Mouse (Mus musculus): ENCODE results near the gene Tceal7. TPM values are rescaled to one million over a fixed set of nuclear protein-coding genes. Genes with fewer than 3 reads are reported as not detected.
"Not testable (repeated sequence)": the region's sequence is repeated elsewhere in the genome, so short reads cannot be mapped to it uniquely, and the experiment has no call there.

Tceal7 gene
- total and polyA plus RNA-seq, 3 experiments, result not detected

GRCm38 (mm10) chrX:136267720-136268119, 53.1 kb downstream of the Tceal7 start:
- peaks cover 13% of the 10 kb centered on the region for H3K36me3 ChIP-seq (replicated peaks)
- H3K4me3 ChIP-seq (ENCODE audit: low read depth, low read length), result no peak overlapping the region
- peaks cover 8% of the 10 kb centered on the region for H3K4me1 ChIP-seq (ENCODE audit: insufficient read depth, low read depth, low read length)
- ATAC-seq (ENCODE audit: extremely low read depth, insufficient number of reproducible peaks, low FRiP score, poor library complexity, severe bottlenecking) (no peak), DNase-seq (ENCODE audit: low spot score) (no peak)
- H3K9me3 ChIP-seq (replicated peaks), result no peaks in the 10 kb centered on the region
- H3K27me3 ChIP-seq (ENCODE audit: insufficient read depth, low read length), result no peaks in the 10 kb centered on the region
- no peak for TF ChIP-seq TAL1 (conservative IDR thresholded peaks at IDR 0.05; ENCODE audit: low read depth, low read length)
- TF ChIP-seq POLR2AphosphoS5 (IDR thresholded peaks at IDR 0.05; ENCODE audit: insufficient replicate concordance, low read depth, low read length), result no peak
- TF ChIP-seq GATA1 (IDR thresholded peaks at IDR 0.05; ENCODE audit: borderline replicate concordance, low read length), result no peak
- no peak for TF ChIP-seq CTCF (IDR thresholded peaks at IDR 0.05; ENCODE audit: low read depth, low read length)
- no peak for TF ChIP-seq GATA2 (IDR thresholded peaks at IDR 0.05; ENCODE audit: borderline replicate concordance, low read depth, low read length)

GRCm38 (mm10) chrX:136268173-136268572, 53.6 kb downstream of the Tceal7 start:
- peaks cover 8% of the 10 kb centered on the region for H3K4me1 ChIP-seq (ENCODE audit: insufficient read depth, low read depth, low read length)
- TF ChIP-seq TAL1 (conservative IDR thresholded peaks at IDR 0.05; ENCODE audit: low read depth, low read length) (no peak), GATA1 (IDR thresholded peaks at IDR 0.05; ENCODE audit: borderline replicate concordance, low read length) (no peak), GATA2 (IDR thresholded peaks at IDR 0.05; ENCODE audit: borderline replicate concordance, low read depth, low read length) (no peak), POLR2AphosphoS5 (IDR thresholded peaks at IDR 0.05; ENCODE audit: insufficient replicate concordance, low read depth, low read length) (no peak), CTCF (IDR thresholded peaks at IDR 0.05; ENCODE audit: low read depth, low read length) (no peak)
- no peaks in the 10 kb centered on the region for H3K9me3 ChIP-seq (replicated peaks)
- no peak overlapping the region for H3K4me3 ChIP-seq (ENCODE audit: low read depth, low read length)
- H3K36me3 ChIP-seq (replicated peaks), result peaks cover 13% of the 10 kb centered on the region
- DNase-seq (ENCODE audit: low spot score) (no peak), ATAC-seq (ENCODE audit: extremely low read depth, insufficient number of reproducible peaks, low FRiP score, poor library complexity, severe bottlenecking) (no peak)
- H3K27me3 ChIP-seq (ENCODE audit: insufficient read depth, low read length), result no peaks in the 10 kb centered on the region

GRCm38 (mm10) chrX:136269743-136270392, 55.3 kb downstream of the Tceal7 start, which contains the start of gene Bex3:
Gene Bex3 (plus strand): TSS chrX:136270253.
- H3K4me1 ChIP-seq (ENCODE audit: insufficient read depth, low read depth, low read length); H3K27me3 ChIP-seq (ENCODE audit: insufficient read depth, low read length); DNase-seq (ENCODE audit: low spot score); H3K9me3 ChIP-seq (replicated peaks): not testable (repeated sequence)
- peaks cover 13% of the 10 kb centered on the region for H3K36me3 ChIP-seq (replicated peaks)
- ATAC-seq (ENCODE audit: extremely low read depth, insufficient number of reproducible peaks, low FRiP score, poor library complexity, severe bottlenecking), result peak; percentile 88
- H3K4me3 ChIP-seq (ENCODE audit: low read depth, low read length), result peak within 1 kb of the TSS; percentile 68

- not testable (repeated sequence) for H3K27me3 ChIP-seq (ENCODE audit: insufficient read depth, low read length); H3K4me1 ChIP-seq (ENCODE audit: insufficient read depth, low read depth, low read length); H3K9me3 ChIP-seq (replicated peaks)
- ATAC-seq (ENCODE audit: extremely low read depth, insufficient number of reproducible peaks, low FRiP score, poor library complexity, severe bottlenecking) (0 out of 2 replicates have a peak, but pooled peaks have one; percentile 30), DNase-seq (ENCODE audit: low spot score) (peak; percentile 5)
- Histone ChIP-seq H3K4me3 (ENCODE audit: low read depth, low read length) (peak overlapping the region; percentile 68), H3K36me3 (replicated peaks) (peaks cover 13% of the 10 kb centered on the region)
Measured at GRCm38 (mm10) chrX:136270393-136271111, 56.0 kb downstream of the Tceal7 start.

GRCm38 (mm10) chrX:136274542-136274941, 60.0 kb downstream of the Tceal7 start:
- no peak for DNase-seq (ENCODE audit: low spot score)
- no peak for ATAC-seq (ENCODE audit: extremely low read depth, insufficient number of reproducible peaks, low FRiP score, poor library complexity, severe bottlenecking)
- Histone ChIP-seq H3K4me1 (ENCODE audit: insufficient read depth, low read depth, low read length) (peaks cover 8% of the 10 kb centered on the region), H3K9me3 (replicated peaks) (no peaks in the 10 kb centered on the region), H3K36me3 (replicated peaks) (peaks cover 13% of the 10 kb centered on the region), H3K27me3 (ENCODE audit: insufficient read depth, low read length) (no peaks in the 10 kb centered on the region), H3K4me3 (ENCODE audit: low read depth, low read length) (no peak overlapping the region)
- TF ChIP-seq TAL1 (conservative IDR thresholded peaks at IDR 0.05; ENCODE audit: low read depth, low read length), result no peak
- no peak for TF ChIP-seq GATA1 (IDR thresholded peaks at IDR 0.05; ENCODE audit: borderline replicate concordance, low read length)
- no peak for TF ChIP-seq GATA2 (IDR thresholded peaks at IDR 0.05; ENCODE audit: borderline replicate concordance, low read depth, low read length)
- TF ChIP-seq POLR2AphosphoS5 (IDR thresholded peaks at IDR 0.05; ENCODE audit: insufficient replicate concordance, low read depth, low read length), result no peak
- no peak for TF ChIP-seq CTCF (IDR thresholded peaks at IDR 0.05; ENCODE audit: low read depth, low read length)

GRCm38 (mm10) chrX:136275386-136275785, 60.8 kb downstream of the Tceal7 start:
- ATAC-seq (ENCODE audit: extremely low read depth, insufficient number of reproducible peaks, low FRiP score, poor library complexity, severe bottlenecking), result no peak
- no peak for DNase-seq (ENCODE audit: low spot score)
- Histone ChIP-seq H3K9me3 (replicated peaks) (no peaks in the 10 kb centered on the region), H3K4me3 (ENCODE audit: low read depth, low read length) (no peak overlapping the region), H3K4me1 (ENCODE audit: insufficient read depth, low read depth, low read length) (peaks cover 7% of the 10 kb centered on the region), H3K36me3 (replicated peaks) (peaks cover 13% of the 10 kb centered on the region), H3K27me3 (ENCODE audit: insufficient read depth, low read length) (no peaks in the 10 kb centered on the region)
- TF ChIP-seq GATA1 (IDR thresholded peaks at IDR 0.05; ENCODE audit: borderline replicate concordance, low read length), result no peak
- no peak for TF ChIP-seq GATA2 (IDR thresholded peaks at IDR 0.05; ENCODE audit: borderline replicate concordance, low read depth, low read length)
- no peak for TF ChIP-seq CTCF (IDR thresholded peaks at IDR 0.05; ENCODE audit: low read depth, low read length)
- no peak for TF ChIP-seq POLR2AphosphoS5 (IDR thresholded peaks at IDR 0.05; ENCODE audit: insufficient replicate concordance, low read depth, low read length)
- no peak for TF ChIP-seq TAL1 (conservative IDR thresholded peaks at IDR 0.05; ENCODE audit: low read depth, low read length)

Other genes starting within 250 kb of the Tceal7 start
- 9.0 and 12.7 TPM in 2 replicates for gene Arxes2, start 221.0 kb upstream of the Tceal7 start, total RNA-seq (2014; fragmentation: Nextera tagmentation)
- 8.4 and 13.6 TPM in 2 replicates for gene Arxes2, start 221.0 kb upstream of the Tceal7 start, total RNA-seq (2017)
- gene Arxes2, start 221.0 kb upstream of the Tceal7 start, polyA plus RNA-seq (2012), result 13.5 TPM in 2 replicates
- gene Arxes1, start 181.4 kb upstream of the Tceal7 start, total RNA-seq (2014; fragmentation: Nextera tagmentation), result not detected in 2 replicates
- not detected in 2 replicates for gene Arxes1, start 181.4 kb upstream of the Tceal7 start, total RNA-seq (2017)
- not detected in 2 replicates for gene Arxes1, start 181.4 kb upstream of the Tceal7 start, polyA plus RNA-seq (2012)
- not detected in 2 replicates for gene Bex2, start 146.5 kb upstream of the Tceal7 start, total RNA-seq (2014; fragmentation: Nextera tagmentation)
- not detected in 2 replicates for gene Bex2, start 146.5 kb upstream of the Tceal7 start, total RNA-seq (2017)
- gene Bex2, start 146.5 kb upstream of the Tceal7 start, polyA plus RNA-seq (2012), result 0.10 and 0.15 TPM in 2 replicates
- 0.87 and 1.1 TPM in 2 replicates for gene Nxf3, start 129.5 kb upstream of the Tceal7 start, total RNA-seq (2014; fragmentation: Nextera tagmentation)
- gene Nxf3, start 129.5 kb upstream of the Tceal7 start, total RNA-seq (2017), result 0.05 and 0.23 TPM in 2 replicates
- gene Nxf3, start 129.5 kb upstream of the Tceal7 start, polyA plus RNA-seq (2012), result 0.09 TPM in 1 of 2 replicates, not detected in the other
- 1.3 TPM in 1 of 2 replicates, not detected in the other for gene Bex4, start 75.8 kb upstream of the Tceal7 start, total RNA-seq (2014; fragmentation: Nextera tagmentation)
- gene Bex4, start 75.8 kb upstream of the Tceal7 start, total RNA-seq (2017), result 31.7 and 47.9 TPM in 2 replicates
- gene Bex4, start 75.8 kb upstream of the Tceal7 start, polyA plus RNA-seq (2012), result 15.0 and 16.7 TPM in 2 replicates
- gene Tceal8, start 42.4 kb upstream of the Tceal7 start, total RNA-seq (2014; fragmentation: Nextera tagmentation), result 32.4 and 46.2 TPM in 2 replicates
- gene Tceal8, start 42.4 kb upstream of the Tceal7 start, total RNA-seq (2017), result 106 and 120 TPM in 2 replicates
- gene Tceal8, start 42.4 kb upstream of the Tceal7 start, polyA plus RNA-seq (2012), result 6.4 and 12.4 TPM in 2 replicates
- 12.0 and 12.3 TPM in 2 replicates for gene Tceal5, start 10.9 kb upstream of the Tceal7 start, total RNA-seq (2014; fragmentation: Nextera tagmentation)
- gene Tceal5, start 10.9 kb upstream of the Tceal7 start, total RNA-seq (2017), result 0.23 and 0.93 TPM in 2 replicates
- gene Tceal5, start 10.9 kb upstream of the Tceal7 start, polyA plus RNA-seq (2012), result 3.3 and 3.6 TPM in 2 replicates
- not detected in 2 replicates for gene Bex1, start 734 bp downstream of the Tceal7 start, total RNA-seq (2014; fragmentation: Nextera tagmentation)
- gene Bex1, start 734 bp downstream of the Tceal7 start, total RNA-seq (2017), result 0.27 and 0.35 TPM in 2 replicates
- 0.17 and 0.24 TPM in 2 replicates for gene Bex1, start 734 bp downstream of the Tceal7 start, polyA plus RNA-seq (2012)
- 84.3 and 89.7 TPM in 2 replicates for gene Tceal9, start 30.3 kb downstream of the Tceal7 start, total RNA-seq (2014; fragmentation: Nextera tagmentation)
- gene Tceal9, start 30.3 kb downstream of the Tceal7 start, total RNA-seq (2017), result 359 and 379 TPM in 2 replicates
- 69.9 and 72.1 TPM in 2 replicates for gene Tceal9, start 30.3 kb downstream of the Tceal7 start, polyA plus RNA-seq (2012)
- 269 and 293 TPM in 2 replicates for gene Bex3, start 55.5 kb downstream of the Tceal7 start, total RNA-seq (2014; fragmentation: Nextera tagmentation)
- 192 and 233 TPM in 2 replicates for gene Bex3, start 55.5 kb downstream of the Tceal7 start, total RNA-seq (2017)
- 525 and 668 TPM in 2 replicates for gene Bex3, start 55.5 kb downstream of the Tceal7 start, polyA plus RNA-seq (2012)

Measured in G1E (cell line).